Mouse (Mus musculus): ENCODE measurements at regions not wholly inside any gene's neighbourhood (a gene's known extent, or its start where the extent isn't known, plus 50 kb on each side); places are given as distances from the start of the nearest gene placed in this dataset.

GRCm38 (mm10) chr6:89006997-89007396 is 104.9 kb downstream of the Tpra1 start:
- no peak for DNase-seq (ENCODE audit: low spot score)

GRCm38 (mm10) chr6:89007516-89007915 is 105.5 kb downstream of the Tpra1 start:
- DNase-seq (ENCODE audit: low spot score) = no peak

DNA sequence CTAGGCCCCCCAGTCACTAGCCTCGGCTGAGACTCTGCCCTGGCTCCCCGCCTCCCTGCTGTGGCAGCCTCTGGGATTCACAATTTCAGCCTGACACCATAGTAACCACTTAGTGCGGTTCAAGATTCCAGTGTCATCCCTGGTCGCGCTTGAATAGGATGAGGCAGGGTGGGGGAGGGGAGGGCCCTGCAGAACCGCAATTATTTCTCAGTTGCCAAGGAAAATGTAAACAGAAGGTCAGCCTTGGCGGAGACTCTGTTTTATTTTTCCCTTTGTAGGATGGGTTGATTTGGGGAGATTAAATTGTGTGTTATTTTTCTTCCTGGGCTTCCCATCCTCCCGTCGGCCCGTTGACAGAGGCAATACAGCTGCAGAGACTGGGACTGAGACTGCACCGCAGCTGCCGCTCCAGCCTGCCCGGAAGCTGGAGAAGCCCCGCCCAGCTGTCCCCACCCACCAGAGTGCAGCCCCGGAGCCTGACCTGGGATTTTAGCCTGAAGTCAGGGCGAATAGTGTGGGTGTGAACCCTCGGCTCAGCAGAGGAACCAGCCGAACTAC is 106.6 kb downstream of the Tpra1 start:
- DNase-seq (ENCODE audit: low spot score) = no peak

GRCm38 (mm10) chr6:89012998-89013689 is 111.1 kb downstream of the Tpra1 start:
- DNase-seq (ENCODE audit: low spot score) = no peak

DNA sequence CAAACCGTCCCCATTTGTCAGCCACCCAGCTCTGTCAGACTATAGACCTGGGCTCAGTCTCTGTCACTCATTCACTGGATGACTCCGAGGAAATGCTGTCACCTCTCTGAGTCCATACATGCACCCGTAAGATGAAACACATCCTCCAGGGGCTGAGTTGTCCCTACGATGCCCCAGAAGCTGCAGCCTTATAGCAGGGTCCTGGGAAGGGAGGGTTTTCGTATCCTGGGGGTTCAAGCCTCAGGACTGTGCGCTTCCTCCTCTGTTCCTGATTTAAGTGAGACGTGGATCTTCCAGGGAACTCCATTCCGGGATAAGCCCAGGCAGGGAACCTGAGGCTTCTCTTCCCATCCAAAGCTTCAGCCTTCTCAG is 111.6 kb downstream of the Tpra1 start:
- no peak for DNase-seq (ENCODE audit: low spot score)

DNA sequence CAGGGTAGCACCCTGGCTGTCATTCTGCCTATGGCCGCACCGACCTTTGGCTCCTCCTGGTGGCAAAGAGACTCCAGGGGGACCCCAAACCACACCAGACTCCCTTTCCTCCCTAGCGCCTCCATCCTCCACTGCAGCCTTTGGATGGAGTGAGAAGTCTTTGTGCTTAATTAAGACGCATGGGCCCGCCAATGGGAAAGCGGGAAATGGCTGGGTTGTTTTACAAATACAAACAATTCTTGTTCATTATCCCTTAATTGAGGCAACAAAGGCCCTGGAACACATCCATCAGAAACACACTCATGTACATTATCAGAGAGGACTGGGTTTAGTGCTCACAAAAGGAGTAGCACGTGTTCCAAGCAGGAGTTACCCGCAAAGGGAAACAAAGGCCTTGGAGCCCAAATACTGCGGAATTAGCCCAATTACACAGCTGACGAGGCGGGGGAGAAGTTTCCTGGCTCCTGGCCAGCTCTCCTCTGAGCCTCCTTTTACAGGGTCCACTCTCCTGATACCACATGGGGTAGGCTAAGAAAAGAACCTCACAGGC is 122.1 kb downstream of the Tpra1 start:
- no peak for DNase-seq (ENCODE audit: low spot score)

DNA sequence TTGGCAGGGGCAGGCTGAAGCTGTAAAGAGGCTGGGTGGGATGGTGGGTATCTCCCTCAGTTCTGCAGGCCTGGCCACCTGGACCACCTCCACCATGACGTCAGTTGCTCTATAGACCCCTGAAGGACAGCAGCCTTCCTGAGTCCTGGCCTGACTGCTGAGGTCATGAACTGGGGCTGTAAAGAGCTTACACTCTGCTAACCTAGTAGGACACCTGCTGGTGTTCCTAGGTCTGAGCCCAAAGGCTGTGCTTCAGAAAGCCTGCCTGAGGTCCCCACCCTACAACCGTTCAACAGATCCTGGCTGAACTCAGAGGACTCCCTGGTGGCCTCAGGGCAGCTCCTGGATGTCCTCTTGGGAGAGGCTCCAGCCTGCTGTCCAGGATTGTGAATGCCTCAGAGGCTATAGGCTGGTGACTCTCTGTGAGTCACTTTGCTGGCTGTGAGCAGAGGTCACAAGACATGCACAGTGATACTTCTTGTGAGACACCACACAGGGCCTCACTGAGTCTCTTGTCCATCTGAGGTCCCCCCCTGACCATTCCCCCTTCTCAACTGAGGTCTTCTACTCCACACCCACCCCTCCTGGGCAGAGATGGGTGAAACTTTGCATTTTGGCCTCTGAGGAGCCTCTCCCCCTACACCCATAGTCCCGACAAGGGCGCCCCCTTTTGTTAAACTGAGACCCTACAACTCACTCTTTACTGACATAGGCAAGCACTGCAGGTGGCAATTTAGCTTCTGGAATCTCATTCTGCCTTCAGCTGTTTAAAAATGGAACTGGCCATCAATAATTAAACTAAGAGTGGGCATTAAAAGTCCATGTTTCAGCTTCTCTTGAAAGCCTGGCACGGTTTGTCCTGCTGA is 131.6 kb downstream of the Tpra1 start:
- DNase-seq (ENCODE audit: low spot score) = no peak

- DNase-seq (ENCODE audit: low spot score) = no peak
Observed at GRCm38 (mm10) chr6:89034455-89034854, 132.4 kb downstream of the Tpra1 start.

DNA sequence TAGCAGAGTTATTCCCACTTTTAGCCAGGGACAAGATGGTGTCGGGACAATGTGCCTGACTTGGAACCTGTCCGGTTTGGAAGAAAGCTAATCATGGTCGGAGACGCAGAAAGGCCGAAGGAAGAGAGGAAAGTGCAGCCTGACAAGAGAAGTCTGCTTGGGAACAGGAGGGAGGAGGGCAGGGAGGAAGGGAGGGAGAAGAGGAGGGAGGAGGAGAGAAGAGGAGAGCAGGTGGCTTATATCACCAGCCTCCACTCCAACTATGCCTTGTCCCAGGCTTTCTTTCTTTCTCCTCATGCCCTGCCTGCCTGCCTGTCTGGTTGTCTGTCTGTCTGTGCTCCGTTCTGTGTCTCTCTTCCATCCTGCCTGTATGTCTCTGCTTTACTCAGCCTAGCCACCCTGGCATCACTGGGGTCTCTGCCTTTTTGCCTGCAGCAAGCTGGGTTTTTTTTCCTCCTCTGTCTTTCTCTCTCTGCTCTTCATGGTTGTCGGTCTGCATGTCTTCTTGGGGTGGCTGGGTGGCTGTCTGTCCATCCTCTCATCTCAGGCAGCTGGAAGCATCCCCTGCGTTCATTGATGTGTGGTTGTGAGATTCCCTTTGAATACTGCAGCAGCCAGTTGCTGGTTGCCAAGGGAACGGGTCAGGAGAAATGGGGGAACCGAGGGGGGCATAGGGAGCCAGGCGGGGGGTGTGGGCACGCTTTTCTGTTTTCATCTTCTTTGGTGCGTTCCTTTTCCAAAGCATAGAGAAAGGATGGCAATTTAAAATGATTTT is 133.2 kb downstream of the Tpra1 start:
- DNase-seq (ENCODE audit: low spot score) = no peak

DNA sequence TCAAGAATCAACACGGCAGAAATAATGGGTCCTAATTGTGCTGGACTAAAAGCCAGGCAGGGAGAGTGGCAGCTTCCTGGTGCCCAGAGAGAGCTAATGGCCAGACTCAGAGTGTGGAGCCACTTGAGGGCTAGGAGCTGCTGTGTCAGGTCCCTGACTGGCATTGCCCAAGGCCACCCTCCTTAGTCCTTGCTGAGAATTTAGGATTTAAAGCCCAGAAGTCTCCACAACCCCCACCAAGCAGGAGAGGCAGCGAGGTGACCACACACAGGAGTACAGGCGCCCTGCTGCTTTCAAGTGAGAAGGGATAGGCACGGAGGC is 133.7 kb downstream of the Tpra1 start:
- no peak for DNase-seq (ENCODE audit: low spot score)

DNA sequence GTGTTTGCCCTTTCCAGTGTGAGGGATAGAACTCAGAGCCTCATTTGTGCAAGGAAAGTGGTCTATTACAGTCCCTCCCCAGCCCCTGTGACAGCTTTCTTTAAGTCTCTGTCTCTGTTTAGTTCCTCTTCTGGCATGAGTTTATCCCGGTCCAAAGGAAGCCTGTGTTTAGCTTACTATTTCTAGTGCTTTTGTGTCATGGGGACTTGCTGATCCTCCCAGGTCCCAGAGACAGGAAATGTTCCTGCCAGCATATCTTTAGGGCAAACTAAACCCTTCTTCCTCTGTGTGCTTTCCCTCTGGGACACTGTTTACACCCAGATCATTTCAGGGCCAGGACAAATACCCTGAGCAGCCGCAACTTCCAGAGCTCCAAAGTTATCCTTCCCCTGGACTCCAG is 135.3 kb downstream of the Tpra1 start:
- no peak for DNase-seq (ENCODE audit: low spot score)

GRCm38 (mm10) chr6:89037901-89038300 is 135.8 kb downstream of the Tpra1 start:
- no peak for DNase-seq (ENCODE audit: low spot score)

- DNase-seq (ENCODE audit: low spot score) = no peak
Observed at GRCm38 (mm10) chr6:89040919-89041318, 138.9 kb downstream of the Tpra1 start.

DNA sequence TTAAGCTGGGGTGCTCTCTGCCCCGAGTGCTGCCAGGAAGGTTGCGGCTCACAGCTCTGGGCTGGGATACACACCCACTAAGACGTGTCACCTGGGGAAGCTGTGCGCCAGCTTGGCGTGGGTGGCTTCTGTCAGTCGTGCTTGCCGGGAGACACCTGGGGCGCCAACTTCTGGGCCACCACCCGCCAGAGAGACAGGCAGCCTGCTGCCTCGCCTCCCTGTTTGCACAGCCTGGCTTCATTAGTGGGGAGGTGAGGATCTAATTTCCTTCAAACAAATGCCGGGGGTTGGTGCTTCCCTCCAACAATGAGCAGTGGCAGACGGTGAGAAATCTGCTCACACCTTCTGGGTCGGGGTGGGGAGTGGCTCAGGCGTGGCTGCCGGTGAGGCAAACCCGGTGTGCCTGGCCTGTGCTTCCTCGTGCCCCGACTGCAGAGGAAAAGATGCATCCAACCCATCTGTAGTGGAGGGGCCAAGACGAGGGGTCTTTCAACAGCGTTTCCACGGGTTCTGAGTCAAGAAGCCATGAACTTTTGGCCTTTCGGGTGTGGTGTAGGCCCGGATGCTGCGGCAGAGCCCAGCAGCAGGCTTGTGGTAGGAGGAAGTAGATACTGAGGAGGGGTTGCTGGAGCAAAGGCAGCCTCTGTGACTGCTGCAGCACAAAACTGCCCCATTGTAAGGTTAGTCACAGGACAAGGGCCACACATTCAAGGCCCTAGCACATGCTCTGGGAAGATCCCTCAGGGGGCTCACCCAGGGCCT is 140.6 kb downstream of the Tpra1 start:
- peak; percentile 68 for DNase-seq (ENCODE audit: low spot score)

GRCm38 (mm10) chr6:89045436-89045966 is 143.4 kb downstream of the Tpra1 start:
- DNase-seq (ENCODE audit: low spot score) = no peak

GRCm38 (mm10) chr6:89046476-89046875 is 144.4 kb downstream of the Tpra1 start:
- DNase-seq (ENCODE audit: low spot score) = no peak

DNA sequence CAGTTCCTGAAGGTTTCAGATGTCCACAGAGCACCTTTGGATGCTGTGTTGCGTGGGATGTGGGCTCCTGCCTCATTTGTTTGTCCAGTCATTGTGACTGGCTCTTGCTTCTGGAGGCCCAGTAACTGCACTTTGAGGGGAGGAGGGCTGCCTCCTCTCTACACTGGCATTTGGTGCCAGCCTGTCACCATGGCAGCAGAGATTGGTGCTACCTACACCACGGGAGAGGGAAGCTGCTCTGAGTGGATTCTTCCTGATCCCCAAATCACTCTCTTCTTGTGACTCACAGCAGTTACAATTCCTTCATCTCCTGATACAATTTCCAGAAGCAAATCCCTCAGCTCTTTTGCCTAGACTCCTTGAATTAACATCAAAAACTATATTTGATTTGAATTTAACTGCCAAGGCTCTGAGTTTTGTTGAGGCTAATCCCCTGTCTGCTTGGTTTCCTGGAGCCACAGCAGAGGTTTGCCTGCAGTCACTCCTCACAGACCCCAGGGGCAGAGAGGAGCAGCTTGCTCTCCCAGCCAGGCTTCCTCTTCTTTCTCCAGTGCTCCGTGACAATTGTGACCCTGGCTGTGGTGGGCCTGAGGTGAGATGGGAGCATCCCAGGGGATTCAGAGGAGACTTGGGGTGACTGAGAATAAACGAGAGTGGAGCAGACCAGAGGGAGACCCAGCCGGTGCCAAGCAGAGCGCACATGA is 145.7 kb downstream of the Tpra1 start:
- no peak for DNase-seq (ENCODE audit: low spot score)

DNA sequence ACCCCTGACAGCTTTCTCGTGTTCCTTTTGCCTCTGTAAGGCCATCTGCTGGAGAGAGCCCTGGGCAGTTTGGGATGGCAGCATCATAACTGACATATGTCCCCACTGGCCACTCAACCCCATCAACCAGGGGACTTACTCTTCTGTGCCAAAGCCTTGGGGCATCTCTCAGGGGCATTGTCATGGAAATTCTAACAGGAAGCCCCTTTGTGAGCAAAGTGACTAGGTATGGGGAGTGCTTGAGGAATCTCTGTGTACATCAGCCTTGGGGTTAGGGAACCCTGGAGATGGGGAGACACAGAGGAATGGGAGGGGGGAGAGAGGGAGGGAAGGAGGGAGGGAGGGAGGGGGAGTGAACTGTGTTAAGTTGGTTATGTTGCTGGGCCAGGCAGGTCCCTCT is 147.2 kb downstream of the Tpra1 start:
- DNase-seq (ENCODE audit: low spot score) = no peak

DNA sequence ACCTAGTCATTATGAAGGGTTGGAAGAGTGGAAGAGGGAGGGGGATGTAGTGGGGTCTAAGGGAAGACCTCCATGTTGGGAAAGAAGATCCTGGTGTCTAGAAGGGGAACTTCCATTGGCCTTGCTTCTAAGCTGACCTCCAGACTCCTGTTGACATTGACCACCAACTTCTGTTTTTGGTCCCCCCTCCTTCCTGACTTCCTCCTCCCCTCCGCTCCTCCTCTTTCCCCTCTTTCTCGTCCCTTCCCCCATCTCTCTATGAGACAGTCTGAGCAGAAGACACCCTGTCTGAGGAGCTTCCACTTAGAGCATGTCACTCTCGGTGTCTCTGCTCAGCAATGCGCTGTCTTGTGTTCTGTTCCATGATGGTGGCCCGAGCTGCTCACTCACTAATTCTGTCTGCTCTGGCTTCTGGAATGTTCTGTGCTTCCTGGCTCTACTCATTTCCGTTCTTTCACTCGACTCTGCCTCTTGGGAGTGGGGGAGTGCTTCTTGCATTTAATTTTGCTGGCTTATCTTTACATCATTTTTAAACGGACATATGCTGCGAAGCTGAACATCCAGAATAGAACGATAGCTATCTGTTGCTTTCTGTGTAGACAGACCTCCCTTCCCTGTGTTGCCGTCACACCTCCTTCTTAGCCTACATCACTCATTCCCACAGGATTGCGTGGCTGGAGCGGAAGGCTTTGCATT is 148.7 kb downstream of the Tpra1 start:
- no peak for DNase-seq (ENCODE audit: low spot score)

All from T-cell, adult 2 months (primary cell).